Mouse (Mus musculus): ENCODE data around the gene Podxl2.

Podxl2 gene

GRCm38 (mm10) chr6:88843781-88844725 lies 30.8 kb downstream of the Podxl2 start:
- peak; percentile 91 for DNase-seq

- peak; percentile 94 for DNase-seq
These were observed 31.6 kb downstream of the Podxl2 start for GRCm38 (mm10) chr6:88843241-88843640.

GRCm38 (mm10) chr6:88842731-88843151 lies 32.1 kb downstream of the Podxl2 start:
- no peak for DNase-seq

- peak; percentile 100 for DNase-seq
These were observed 32.8 kb downstream of the Podxl2 start, which contains the start of gene Abtb1 for GRCm38 (mm10) chr6:88841781-88842689. Gene Abtb1, minus strand, starts transcription at chr6:88841984.

GRCm38 (mm10) chr6:88841514-88841780 lies 33.4 kb downstream of the Podxl2 start:
- no peak for DNase-seq

- peak; percentile 94 for DNase-seq
These were observed 33.9 kb downstream of the Podxl2 start for GRCm38 (mm10) chr6:88840791-88841513.

GRCm38 (mm10) chr6:88840211-88840610 lies 34.6 kb downstream of the Podxl2 start:
- peak; percentile 90 for DNase-seq

GRCm38 (mm10) chr6:88839135-88839970 lies 35.5 kb downstream of the Podxl2 start:
- peak; percentile 91 for DNase-seq

GRCm38 (mm10) chr6:88838613-88839012 lies 36.2 kb downstream of the Podxl2 start:
- peak; percentile 90 for DNase-seq

GRCm38 (mm10) chr6:88837999-88838398 lies 36.8 kb downstream of the Podxl2 start:
- peak; percentile 90 for DNase-seq

GRCm38 (mm10) chr6:88836178-88836819 lies 38.5 kb downstream of the Podxl2 start:
- peak; percentile 90 for DNase-seq

GRCm38 (mm10) chr6:88835047-88835446 lies 39.8 kb downstream of the Podxl2 start:
- DNase-seq: peak; percentile 89

GRCm38 (mm10) chr6:88833340-88834140 lies 41.3 kb downstream of the Podxl2 start:
- DNase-seq: peak; percentile 92

GRCm38 (mm10) chr6:88832663-88833062 lies 42.2 kb downstream of the Podxl2 start:
- peak; percentile 92 for DNase-seq

- DNase-seq: no peak
These were observed 43.4 kb downstream of the Podxl2 start for GRCm38 (mm10) chr6:88831456-88831855.

GRCm38 (mm10) chr6:88830112-88830702 lies 44.6 kb downstream of the Podxl2 start:
- DNase-seq: peak; percentile 91

- DNase-seq: no peak
These were observed 45.3 kb downstream of the Podxl2 start for GRCm38 (mm10) chr6:88829579-88829978.

- DNase-seq: peak; percentile 84
These were observed 46.4 kb downstream of the Podxl2 start for GRCm38 (mm10) chr6:88828206-88829009.

All from heart, adult 11 months (tissue).